Mouse (Mus musculus) myocyte (in vitro differentiated cells): ENCODE results near the gene Kcnk1. TPM values are rescaled to one million over a fixed set of nuclear protein-coding genes. Genes with fewer than 3 reads are reported as not detected.

ENCODE experiments used
- H3K27me3 ChIP-seq: one replicate; pipeline ENCODE4 v1.6.1; 2011; ENCODE audit not compliant: control insufficient read depth, insufficient read depth, insufficient read length
- H3K36me3 ChIP-seq: one replicate; pipeline ENCODE4 v1.6.1; 2011; ENCODE audit not compliant: control insufficient read depth, insufficient read depth
- H3K4me2 ChIP-seq: one replicate; pipeline ENCODE4 v1.6.1; 2011; ENCODE audit warnings: low read depth, control low read depth
- H3K4me3 ChIP-seq: one replicate; pipeline ENCODE4 v1.5.1; 2011; ENCODE audit warnings: mild to moderate bottlenecking, control low read depth, moderate library complexity
- H3K79me2 ChIP-seq: one replicate; pipeline ENCODE4 v1.6.1; 2011; ENCODE audit not compliant: control insufficient read depth, insufficient read depth
- H3ac ChIP-seq: one replicate; pipeline ENCODE4 v1.6.1; 2011; ENCODE audit not compliant: control insufficient read depth, insufficient read length
- CEBPB ChIP-seq: IDR thresholded peaks from 2 replicates; pipeline ENCODE4 v1.6.1; 2011; ENCODE audit warnings: mild to moderate bottlenecking, moderate library complexity; ENCODE audit not compliant: poor library complexity, insufficient read depth, severe bottlenecking
- E2F4 ChIP-seq: IDR thresholded peaks from one replicate; pipeline ENCODE4 v1.6.1; 2011; ENCODE audit warnings: mild to moderate bottlenecking, control low read depth, moderate library complexity; ENCODE audit not compliant: insufficient read depth
- MAX ChIP-seq: IDR thresholded peaks from one replicate; pipeline ENCODE4 v1.6.1; 2011; ENCODE audit warnings: low read depth, mild to moderate bottlenecking, control low read depth
- MYOD1 ChIP-seq, 3 experiments: IDR thresholded peaks; one replicate each; pipeline ENCODE4 v1.6.1; 2011; ENCODE audit warnings: control low read depth in 2 of 3, low read depth in 2 of 3, mild to moderate bottlenecking in 2 of 3, moderate library complexity in 1 of 3; ENCODE audit not compliant: insufficient read length in 2 of 3, control insufficient read depth in 1 of 3
- MYOG ChIP-seq, 3 experiments: IDR thresholded peaks; one replicate each; pipeline ENCODE4 v1.6.1; 2011; ENCODE audit warnings: control low read depth in 2 of 3, low read depth in 2 of 3, mild to moderate bottlenecking in 2 of 3; ENCODE audit not compliant: insufficient read length in 2 of 3, control insufficient read depth in 1 of 3, insufficient read depth in 1 of 3
- POLR2A ChIP-seq: IDR thresholded peaks from one replicate; pipeline ENCODE4 v1.6.1; 2011; ENCODE audit warnings: low read depth, mild to moderate bottlenecking, control low read depth, moderate library complexity; ENCODE audit not compliant: insufficient read length
- POLR2AphosphoS2 ChIP-seq: IDR thresholded peaks from one replicate; pipeline ENCODE4 v1.6.1; 2011; ENCODE audit warnings: low read depth, control low read depth; ENCODE audit not compliant: insufficient read length
- REST ChIP-seq: IDR thresholded peaks from one replicate; pipeline ENCODE4 v1.6.1; 2011; ENCODE audit warnings: mild to moderate bottlenecking, control low read depth, moderate library complexity; ENCODE audit not compliant: insufficient read depth, insufficient read length
- SRF ChIP-seq: IDR thresholded peaks from one replicate; pipeline ENCODE4 v1.6.1; 2011; ENCODE audit warnings: low read depth; ENCODE audit not compliant: control insufficient read depth, insufficient read length
- TCF12 ChIP-seq: IDR thresholded peaks from one replicate; pipeline ENCODE4 v1.6.1; 2011; ENCODE audit warnings: mild to moderate bottlenecking, control low read depth; ENCODE audit not compliant: poor library complexity, insufficient read depth, severe bottlenecking
- TCF3 ChIP-seq: IDR thresholded peaks from one replicate; pipeline ENCODE4 v1.6.1; 2011; ENCODE audit warnings: low read depth, control low read depth; ENCODE audit not compliant: insufficient read length
- USF1 ChIP-seq: IDR thresholded peaks from one replicate; pipeline ENCODE4 v1.6.1; 2011; ENCODE audit warnings: low read depth, mild to moderate bottlenecking, control low read depth, moderate library complexity
- polyA plus RNA-seq: library from polyadenylated mRNA; unstranded; fragments of >200 nt; fragmentation: generic; extraction: Trizol; gene quantifications from one replicate; pipeline ENCODE4 v1.2.1, GENCODE M21; 2012; ENCODE audit warnings: missing spikeins

Kcnk1 gene
- polyA plus RNA-seq, 1 experiment: not detected

DNA sequence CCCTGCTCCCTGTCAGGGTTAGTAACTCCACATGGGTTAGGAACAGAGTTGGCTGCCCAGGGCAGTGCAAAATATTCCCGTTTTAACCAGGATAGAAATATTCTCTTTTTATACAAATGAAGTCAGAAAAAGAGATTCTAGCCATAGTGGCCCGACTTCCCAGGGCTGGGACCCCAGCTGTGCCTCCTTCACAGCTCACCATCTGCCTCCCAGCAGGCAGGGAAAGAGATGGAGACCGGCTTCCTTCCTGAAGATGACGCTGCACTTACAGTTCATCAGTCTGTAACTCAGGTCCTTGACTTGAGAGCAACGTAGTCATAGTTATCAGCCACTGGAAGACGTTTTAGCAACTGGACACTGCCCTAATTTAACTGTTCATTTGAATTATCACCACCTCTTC, 14.1 kb upstream of the Kcnk1 start:
- no peaks in the 10 kb centered on the region for H3K27me3 ChIP-seq
- H3K4me3 ChIP-seq: no peak overlapping the region
- H3ac ChIP-seq: no peak overlapping the region
- TF ChIP-seq POLR2A: no peak
- no peak for TF ChIP-seq MYOG (IDR thresholded peaks at IDR 0.05; ENCODE audit: control insufficient read depth in 1 of 3, insufficient read depth in 1 of 3, insufficient read length in 2 of 3, low read depth in 2 of 3)
- no peak for TF ChIP-seq POLR2AphosphoS2
- no peak overlapping the region for H3K4me2 ChIP-seq
- no peaks in the 10 kb centered on the region for H3K36me3 ChIP-seq
- H3K79me2 ChIP-seq: no peaks in the 10 kb centered on the region

DNA sequence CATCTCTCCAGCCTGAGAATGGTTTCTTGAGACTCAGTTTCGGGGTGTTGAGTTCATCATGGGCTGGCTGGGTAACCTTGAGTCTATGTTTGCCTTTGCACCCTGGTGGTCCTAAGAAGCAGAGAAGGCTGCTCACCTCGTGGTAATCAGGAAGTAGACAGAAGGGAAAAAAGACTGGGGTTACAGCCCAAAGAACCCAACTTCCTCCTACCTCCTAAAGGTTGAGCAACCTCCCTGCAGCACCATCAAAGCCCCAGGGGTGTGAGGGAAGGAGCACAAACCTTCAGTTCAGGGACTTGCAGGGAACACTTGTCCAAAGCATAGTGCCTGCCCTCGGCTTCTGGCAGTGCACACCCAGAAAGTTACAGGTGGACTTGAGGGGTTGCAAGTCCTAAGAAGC, 11.5 kb upstream of the Kcnk1 start:
- Histone ChIP-seq H3K79me2 (no peaks in the 10 kb centered on the region), H3K4me2 (no peak overlapping the region), H3ac (no peak overlapping the region), H3K27me3 (no peaks in the 10 kb centered on the region), H3K36me3 (no peaks in the 10 kb centered on the region), H3K4me3 (no peak overlapping the region)
- no peak for TF ChIP-seq MAX
- no peak for TF ChIP-seq TCF3

DNA sequence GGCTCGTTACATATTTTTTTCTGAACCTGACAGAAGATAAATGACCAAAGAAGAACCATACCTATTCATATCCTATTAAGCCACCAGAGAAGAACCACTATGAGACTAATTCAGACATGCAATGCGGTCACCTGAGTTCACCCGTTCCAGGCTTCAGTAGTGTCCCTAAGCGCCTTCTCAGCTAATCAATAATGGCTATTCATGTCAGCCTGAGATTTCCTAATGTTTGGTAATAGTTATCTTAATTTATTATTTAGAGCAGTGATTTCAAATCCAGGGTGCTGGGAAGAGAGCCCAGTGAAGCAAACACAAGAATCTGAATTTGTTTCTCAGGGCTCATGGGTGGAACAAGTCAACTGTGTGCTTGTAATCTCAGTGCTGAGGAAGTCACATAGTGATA, 10.8 kb upstream of the Kcnk1 start:
- H3K4me3 ChIP-seq: no peak overlapping the region
- TF ChIP-seq MYOG (IDR thresholded peaks at IDR 0.05; ENCODE audit: control insufficient read depth in 1 of 3, insufficient read depth in 1 of 3, insufficient read length in 2 of 3, low read depth in 2 of 3): no peak
- H3K79me2 ChIP-seq: no peaks in the 10 kb centered on the region
- no peaks in the 10 kb centered on the region for H3K36me3 ChIP-seq
- no peaks in the 10 kb centered on the region for H3K27me3 ChIP-seq
- H3K4me2 ChIP-seq: no peak overlapping the region
- H3ac ChIP-seq: no peak overlapping the region

DNA sequence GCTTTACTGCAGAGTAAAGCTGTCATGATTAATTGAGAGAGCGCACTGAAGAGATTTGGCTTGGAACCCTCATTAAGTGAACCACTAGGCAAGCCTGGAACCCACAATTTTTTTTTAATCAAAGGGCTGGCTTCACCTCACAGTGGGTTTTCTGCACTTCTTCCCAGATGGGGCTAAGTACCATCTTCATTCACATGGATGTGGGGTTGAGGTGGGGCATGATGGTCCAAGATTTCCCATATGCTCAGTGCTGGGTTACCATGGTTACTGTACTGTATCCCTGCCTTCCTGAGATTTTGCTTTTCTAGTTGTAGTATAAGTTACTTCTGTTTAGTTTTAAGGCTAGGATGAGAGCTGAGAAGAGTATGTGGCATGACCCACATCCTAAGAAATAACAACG, 9.6 kb upstream of the Kcnk1 start:
- no peaks in the 10 kb centered on the region for H3K79me2 ChIP-seq
- H3K4me2 ChIP-seq: no peak overlapping the region

DNA sequence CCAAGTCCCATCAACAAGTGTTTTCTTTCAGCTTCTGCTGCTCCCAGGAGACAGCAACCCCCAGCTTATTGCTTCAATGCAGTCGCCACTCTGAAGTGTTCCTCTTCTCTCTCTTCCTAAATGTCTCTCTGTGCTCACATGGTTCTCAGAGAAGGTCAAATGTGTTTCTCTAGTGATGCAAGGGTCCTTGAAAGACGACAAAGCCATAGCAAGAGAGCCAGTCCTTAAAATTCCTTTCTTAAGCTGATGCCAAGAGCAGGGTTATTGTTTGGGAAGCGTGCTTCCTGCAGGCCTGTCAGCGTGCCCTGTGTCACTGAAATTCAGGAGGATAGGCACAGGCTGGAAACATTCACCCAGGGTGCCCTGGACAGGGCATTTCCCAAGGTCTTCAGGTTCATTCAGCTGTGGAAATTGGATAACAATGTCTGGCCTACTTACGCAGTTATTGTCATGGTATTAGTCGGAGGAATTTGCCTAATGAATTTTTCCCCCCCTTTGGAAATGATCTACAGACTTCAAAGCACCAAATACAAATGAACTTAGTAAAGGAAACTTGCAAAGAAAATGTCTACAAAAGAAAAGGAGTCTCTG, 7.9 kb upstream of the Kcnk1 start:
- TF ChIP-seq TCF3: no peak
- no peak for TF ChIP-seq MYOG (IDR thresholded peaks at IDR 0.05; ENCODE audit: control insufficient read depth in 1 of 3, insufficient read depth in 1 of 3, insufficient read length in 2 of 3, low read depth in 2 of 3)
- TF ChIP-seq CEBPB: no peak
- TF ChIP-seq E2F4: no peak
- TF ChIP-seq REST: no peak
- no peak for TF ChIP-seq MAX
- no peak for TF ChIP-seq TCF12
- no peak for TF ChIP-seq USF1
- no peak for TF ChIP-seq POLR2AphosphoS2
- no peak for TF ChIP-seq MYOD1 (IDR thresholded peaks at IDR 0.05; ENCODE audit: control insufficient read depth in 1 of 3, insufficient read length in 2 of 3, low read depth in 2 of 3)
- TF ChIP-seq SRF: no peak
- TF ChIP-seq POLR2A: no peak
- Histone ChIP-seq H3K36me3 (no peaks in the 10 kb centered on the region), H3ac (no peak overlapping the region), H3K27me3 (peaks cover 10% of the 10 kb centered on the region), H3K4me3 (no peak overlapping the region), H3K79me2 (no peaks in the 10 kb centered on the region), H3K4me2 (no peak overlapping the region)

More for the DNA sequence above, 9.6 kb upstream of the Kcnk1 start:
- no peak for TF ChIP-seq CEBPB
- TF ChIP-seq MYOD1 (IDR thresholded peaks at IDR 0.05; ENCODE audit: control insufficient read depth in 1 of 3, insufficient read length in 2 of 3, low read depth in 2 of 3): no peak
- no peak for TF ChIP-seq POLR2AphosphoS2
- no peak for TF ChIP-seq POLR2A
- TF ChIP-seq TCF3: no peak
- no peak for TF ChIP-seq MYOG (IDR thresholded peaks at IDR 0.05; ENCODE audit: control insufficient read depth in 1 of 3, insufficient read depth in 1 of 3, insufficient read length in 2 of 3, low read depth in 2 of 3)
- no peak for TF ChIP-seq SRF
- no peak for TF ChIP-seq E2F4
- TF ChIP-seq TCF12: no peak
- TF ChIP-seq REST: no peak
- no peak for TF ChIP-seq USF1
- TF ChIP-seq MAX: no peak
- Histone ChIP-seq H3K27me3 (peaks cover 5% of the 10 kb centered on the region), H3K4me3 (no peak overlapping the region), H3K36me3 (no peaks in the 10 kb centered on the region), H3ac (no peak overlapping the region)

DNA sequence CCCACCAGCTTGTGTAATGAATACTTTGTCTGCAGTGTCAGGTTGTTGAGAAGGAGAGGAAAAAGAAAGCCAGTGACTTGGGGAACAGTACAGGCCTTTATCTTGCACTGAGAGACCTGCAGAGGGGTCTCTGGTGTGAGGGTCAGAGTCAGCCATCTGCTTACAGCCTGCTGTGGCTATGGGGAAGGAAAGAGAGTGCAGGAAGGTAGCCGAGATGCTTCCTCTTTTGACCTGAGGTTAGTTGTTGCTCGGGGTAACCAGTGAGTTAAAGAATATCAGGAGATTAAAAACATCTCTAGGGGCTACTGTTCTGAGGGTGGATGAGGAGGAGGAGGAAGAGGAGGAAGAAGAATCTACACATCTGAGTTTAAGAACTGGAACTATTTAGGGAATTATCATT, 7.0 kb upstream of the Kcnk1 start:
- Histone ChIP-seq H3K36me3 (no peaks in the 10 kb centered on the region), H3K4me2 (no peak overlapping the region), H3K4me3 (no peak overlapping the region), H3ac (no peak overlapping the region), H3K27me3 (peaks cover 18% of the 10 kb centered on the region), H3K79me2 (no peaks in the 10 kb centered on the region)
- TF ChIP-seq TCF12: no peak
